Mouse (Mus musculus): ENCODE results near the gene Pxylp1. TPM values are rescaled to one million over a fixed set of nuclear protein-coding genes. Genes with fewer than 3 reads are reported as not detected.

Pxylp1 gene
- polyA plus RNA-seq, 1 experiment, result 14.5 TPM

DNA sequence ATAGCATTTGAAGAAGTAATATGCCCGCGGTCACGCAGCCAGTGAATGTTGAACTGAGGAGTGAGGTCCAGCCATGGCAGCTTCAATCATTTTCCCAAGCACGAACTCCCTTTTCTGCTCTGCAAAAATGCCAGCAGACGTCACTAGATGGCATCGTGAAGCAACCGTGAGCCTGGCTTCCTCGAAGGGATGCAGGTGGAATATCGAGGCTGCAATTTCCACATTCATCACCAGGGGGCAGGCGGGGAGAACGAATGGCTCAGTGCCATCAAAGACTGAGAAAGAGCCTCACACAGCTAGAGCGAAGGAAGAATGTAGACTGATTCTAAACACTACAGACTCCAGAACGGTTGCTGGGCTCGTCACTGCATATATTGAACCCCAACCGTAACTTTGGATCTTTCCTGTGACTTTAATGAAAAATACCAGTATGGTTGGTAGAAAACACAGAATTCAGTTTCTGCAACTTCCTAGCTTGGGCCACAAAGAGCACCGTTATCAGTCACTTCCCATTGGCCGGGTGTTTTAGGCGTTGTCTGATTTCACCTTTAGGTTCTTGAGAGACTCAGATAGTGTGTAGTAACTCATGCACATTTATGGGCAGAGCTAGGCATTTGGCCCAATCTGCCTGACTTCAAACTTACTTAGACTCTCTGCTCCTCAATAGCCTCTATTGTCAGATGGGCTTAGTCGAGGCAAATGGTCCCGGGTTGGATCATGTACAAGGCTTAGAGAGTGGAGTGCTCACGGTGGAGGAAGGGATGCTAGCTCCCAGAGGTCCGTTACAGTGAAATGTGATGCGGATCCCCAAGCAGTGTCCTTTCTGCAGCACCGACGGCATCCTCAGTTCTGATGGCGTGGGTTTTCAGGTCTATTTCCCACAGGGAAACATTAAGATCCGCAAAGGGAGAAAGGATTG lies 24.4 kb upstream of the Pxylp1 start:
- Histone ChIP-seq H3K4me3 (replicated peaks; ENCODE audit: control insufficient read depth, low read depth, low read length) (no peak overlapping the region), H3K27ac (ENCODE audit: control insufficient read depth, insufficient read depth, low read depth, low read length, poor library complexity) (no peak overlapping the region), H3K4me1 (ENCODE audit: control insufficient read depth, insufficient read depth, low read length) (no peaks in the 10 kb centered on the region)
- peak; percentile 99 for TF ChIP-seq CTCF (IDR thresholded peaks at IDR 0.05; ENCODE audit: control insufficient read depth, insufficient read depth, low read length)
- no peak for TF ChIP-seq POLR2A (IDR thresholded peaks at IDR 0.05; ENCODE audit: borderline replicate concordance, control insufficient read depth, low read depth, low read length)
- WGBS, result 29% methylated on average over 27 of the region's 27 CpGs

DNA sequence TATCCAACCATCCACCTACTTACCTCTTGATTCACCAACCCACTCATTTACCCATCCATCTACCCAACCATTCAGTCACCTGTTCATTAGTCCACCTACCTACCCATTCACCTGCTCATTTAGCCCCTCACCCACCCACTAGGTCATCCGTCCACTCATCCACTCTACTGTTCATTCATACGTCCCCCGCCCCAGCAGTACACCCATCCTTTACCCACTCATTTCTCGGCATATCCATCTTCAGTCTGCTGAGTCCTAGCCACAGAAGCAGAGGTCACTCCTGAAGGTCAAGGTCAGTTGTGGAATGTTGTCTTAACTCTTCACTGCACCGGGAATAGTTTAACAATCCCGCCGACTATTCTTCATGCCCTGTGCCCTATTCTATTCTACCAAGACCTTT lies 23.6 kb upstream of the Pxylp1 start:
- no peak for TF ChIP-seq POLR2A (IDR thresholded peaks at IDR 0.05; ENCODE audit: borderline replicate concordance, control insufficient read depth, low read depth, low read length)
- TF ChIP-seq CTCF (IDR thresholded peaks at IDR 0.05; ENCODE audit: control insufficient read depth, insufficient read depth, low read length), result no peak
- H3K4me3 ChIP-seq (replicated peaks; ENCODE audit: control insufficient read depth, low read depth, low read length), result no peak overlapping the region
- WGBS, result 69% methylated on average over 7 of the region's 7 CpGs

DNA sequence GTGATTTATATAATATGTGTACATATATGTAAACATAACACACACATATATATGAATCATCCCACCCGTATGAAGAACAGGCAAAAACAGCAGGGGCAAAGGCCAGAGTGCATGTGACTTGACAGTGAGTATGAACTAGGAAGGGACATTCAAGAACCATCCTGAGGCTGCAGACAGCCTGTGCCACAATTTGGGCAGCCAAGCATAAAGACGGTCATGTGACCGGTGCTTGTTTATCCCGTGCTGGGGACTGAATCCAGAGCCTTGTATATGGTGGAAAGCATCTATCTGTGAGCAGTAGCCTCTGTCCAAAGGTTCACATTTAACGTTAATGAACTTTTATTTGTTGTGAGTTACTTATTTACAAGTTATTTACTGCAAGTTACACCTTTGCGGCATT lies 22.4 kb upstream of the Pxylp1 start:
- Histone ChIP-seq H3K4me1 (ENCODE audit: control insufficient read depth, insufficient read depth, low read length) (no peaks in the 10 kb centered on the region), H3K27ac (ENCODE audit: control insufficient read depth, insufficient read depth, low read depth, low read length, poor library complexity) (no peak overlapping the region), H3K4me3 (replicated peaks; ENCODE audit: control insufficient read depth, low read depth, low read length) (no peak overlapping the region)
- WGBS, result 84% methylated on average over 6 of the region's 6 CpGs
- no peak for TF ChIP-seq POLR2A (IDR thresholded peaks at IDR 0.05; ENCODE audit: borderline replicate concordance, control insufficient read depth, low read depth, low read length)
- no peak for TF ChIP-seq CTCF (IDR thresholded peaks at IDR 0.05; ENCODE audit: control insufficient read depth, insufficient read depth, low read length)

More for the DNA sequence above, 23.6 kb upstream of the Pxylp1 start:
- Histone ChIP-seq H3K4me1 (ENCODE audit: control insufficient read depth, insufficient read depth, low read length) (no peaks in the 10 kb centered on the region), H3K27ac (ENCODE audit: control insufficient read depth, insufficient read depth, low read depth, low read length, poor library complexity) (no peak overlapping the region)

DNA sequence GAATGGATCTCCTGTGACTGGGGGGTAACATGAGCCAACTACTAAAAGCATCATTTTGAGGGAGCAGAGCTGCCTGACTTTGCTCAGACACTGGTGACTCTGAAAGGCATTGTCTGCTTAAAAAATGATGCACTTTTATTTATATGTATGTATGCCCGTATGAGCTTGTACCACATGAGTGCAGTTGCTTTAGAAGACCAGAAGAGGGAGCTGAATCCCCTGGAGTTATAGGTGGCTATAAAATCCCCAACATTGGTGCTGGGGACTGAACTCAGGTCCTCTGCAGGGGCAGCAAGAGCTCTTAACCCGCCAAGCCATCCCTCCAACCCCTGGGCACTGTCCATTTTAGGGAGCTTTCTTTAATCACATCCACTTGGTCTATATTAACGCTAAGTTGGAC lies 21.5 kb upstream of the Pxylp1 start:
- no peak overlapping the region for H3K27ac ChIP-seq (ENCODE audit: control insufficient read depth, insufficient read depth, low read depth, low read length, poor library complexity)
- TF ChIP-seq POLR2A (IDR thresholded peaks at IDR 0.05; ENCODE audit: borderline replicate concordance, control insufficient read depth, low read depth, low read length), result no peak
- TF ChIP-seq CTCF (IDR thresholded peaks at IDR 0.05; ENCODE audit: control insufficient read depth, insufficient read depth, low read length), result no peak
- 81% methylated on average over 3 of the region's 3 CpGs for WGBS
- H3K4me3 ChIP-seq (replicated peaks; ENCODE audit: control insufficient read depth, low read depth, low read length), result no peak overlapping the region
- no peaks in the 10 kb centered on the region for H3K4me1 ChIP-seq (ENCODE audit: control insufficient read depth, insufficient read depth, low read length)

DNA sequence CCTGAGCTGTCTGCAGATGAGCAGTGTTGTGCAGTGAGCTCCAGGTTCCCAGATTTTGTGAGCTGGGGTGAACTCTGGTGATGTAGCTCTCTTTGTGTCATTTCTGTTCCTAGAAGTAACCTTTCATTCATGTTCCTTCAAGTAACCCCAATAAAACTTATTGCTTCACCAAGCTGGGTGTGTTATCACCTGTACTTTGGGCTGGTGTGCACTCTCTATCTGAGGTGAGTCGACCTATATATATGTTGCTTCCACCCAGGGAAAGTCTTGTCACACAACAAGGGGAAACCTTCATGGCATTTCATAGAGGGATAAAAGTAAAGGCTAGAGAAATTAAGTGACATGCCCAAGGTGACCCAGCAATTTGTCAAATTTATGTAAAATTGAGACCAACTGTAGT lies 17.0 kb upstream of the Pxylp1 start:
- H3K4me3 ChIP-seq (replicated peaks; ENCODE audit: control insufficient read depth, low read depth, low read length), result no peak overlapping the region
- H3K27ac ChIP-seq (ENCODE audit: control insufficient read depth, insufficient read depth, low read depth, low read length, poor library complexity), result no peak overlapping the region
- H3K4me1 ChIP-seq (ENCODE audit: control insufficient read depth, insufficient read depth, low read length), result no peaks in the 10 kb centered on the region
- WGBS, result 95% methylated on average over 1 of the region's 1 CpGs
- no peak for TF ChIP-seq CTCF (IDR thresholded peaks at IDR 0.05; ENCODE audit: control insufficient read depth, insufficient read depth, low read length)
- no peak for TF ChIP-seq POLR2A (IDR thresholded peaks at IDR 0.05; ENCODE audit: borderline replicate concordance, control insufficient read depth, low read depth, low read length)

DNA sequence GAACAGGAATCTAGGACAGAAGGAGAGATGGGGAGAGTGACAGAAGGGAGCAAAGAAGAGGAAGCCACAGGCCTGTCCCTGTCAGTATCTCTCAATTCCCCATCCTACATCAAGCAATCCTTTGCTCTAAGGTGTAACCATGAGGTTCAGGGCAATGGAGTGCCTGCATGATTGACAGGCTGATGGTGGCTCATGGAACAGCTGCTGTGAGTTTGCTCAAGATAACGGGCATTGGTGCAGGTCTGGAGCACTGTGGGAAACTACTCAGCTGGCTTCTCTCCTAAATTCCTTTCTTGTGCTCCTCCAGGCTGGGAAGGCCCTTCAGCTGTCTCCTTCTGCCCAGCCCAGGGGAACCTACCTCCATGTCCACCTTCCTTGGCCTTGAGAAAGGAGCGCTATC lies 16.3 kb upstream of the Pxylp1 start:
- TF ChIP-seq CTCF (IDR thresholded peaks at IDR 0.05; ENCODE audit: control insufficient read depth, insufficient read depth, low read length) (no peak), POLR2A (IDR thresholded peaks at IDR 0.05; ENCODE audit: borderline replicate concordance, control insufficient read depth, low read depth, low read length) (no peak)

DNA sequence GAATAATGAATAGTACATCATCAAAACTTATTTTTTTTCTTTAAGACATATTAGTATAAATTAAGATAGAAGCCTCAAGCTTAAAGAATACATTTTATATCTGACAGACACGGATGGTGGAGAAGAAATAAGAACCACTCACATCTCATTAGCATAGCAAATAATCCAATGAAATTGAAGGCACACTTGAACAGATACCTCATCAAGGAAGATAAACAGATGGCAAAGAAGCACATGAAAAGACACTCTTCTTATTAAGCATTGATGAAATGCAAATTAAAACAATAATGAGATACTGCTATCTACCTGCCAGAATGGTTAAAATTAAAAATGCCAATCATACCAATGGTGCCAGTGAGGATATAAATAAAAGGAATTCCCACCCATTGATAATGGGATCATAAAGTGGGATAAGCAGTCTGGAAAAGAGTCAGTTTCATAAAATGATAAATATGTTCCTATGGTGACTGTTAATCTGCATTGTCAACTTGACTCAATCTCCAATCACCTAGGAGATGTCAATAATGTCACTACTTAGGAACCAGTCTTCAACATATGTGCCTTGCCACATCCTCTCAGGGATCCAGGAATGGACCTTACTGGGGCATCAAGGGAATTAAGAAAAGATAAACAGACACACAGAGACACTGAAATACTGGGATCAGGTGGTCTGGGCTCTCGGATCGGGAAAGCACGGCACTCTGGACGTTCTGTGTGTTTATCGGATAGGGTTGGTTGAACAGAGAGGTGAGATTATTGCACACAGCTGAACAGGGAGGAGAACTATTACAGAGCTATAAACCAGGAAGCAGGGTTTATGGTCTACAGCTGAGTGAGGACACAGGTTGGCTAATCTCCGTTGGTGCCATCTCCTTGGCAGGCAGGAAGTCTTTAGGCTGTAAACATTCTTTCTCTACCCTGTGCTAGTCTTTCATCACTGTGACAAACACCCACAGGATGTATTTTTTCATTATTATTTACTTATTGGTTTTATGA lies 12.2 kb upstream of the Pxylp1 start:
- TF ChIP-seq CTCF (IDR thresholded peaks at IDR 0.05; ENCODE audit: control insufficient read depth, insufficient read depth, low read length), result no peak
- no peak for TF ChIP-seq POLR2A (IDR thresholded peaks at IDR 0.05; ENCODE audit: borderline replicate concordance, control insufficient read depth, low read depth, low read length)
- WGBS, result 60% methylated on average over 7 of the region's 7 CpGs
- Histone ChIP-seq H3K27ac (ENCODE audit: control insufficient read depth, insufficient read depth, low read depth, low read length, poor library complexity) (peak overlapping the region; percentile 83), H3K4me1 (ENCODE audit: control insufficient read depth, insufficient read depth, low read length) (peaks cover 2% of the 10 kb centered on the region), H3K4me3 (replicated peaks; ENCODE audit: control insufficient read depth, low read depth, low read length) (no peak overlapping the region)

More for the DNA sequence above, 16.3 kb upstream of the Pxylp1 start:
- Histone ChIP-seq H3K4me3 (replicated peaks; ENCODE audit: control insufficient read depth, low read depth, low read length) (no peak overlapping the region), H3K27ac (ENCODE audit: control insufficient read depth, insufficient read depth, low read depth, low read length, poor library complexity) (no peak overlapping the region), H3K4me1 (ENCODE audit: control insufficient read depth, insufficient read depth, low read length) (no peaks in the 10 kb centered on the region)
- 73% methylated on average over 2 of the region's 2 CpGs for WGBS

DNA sequence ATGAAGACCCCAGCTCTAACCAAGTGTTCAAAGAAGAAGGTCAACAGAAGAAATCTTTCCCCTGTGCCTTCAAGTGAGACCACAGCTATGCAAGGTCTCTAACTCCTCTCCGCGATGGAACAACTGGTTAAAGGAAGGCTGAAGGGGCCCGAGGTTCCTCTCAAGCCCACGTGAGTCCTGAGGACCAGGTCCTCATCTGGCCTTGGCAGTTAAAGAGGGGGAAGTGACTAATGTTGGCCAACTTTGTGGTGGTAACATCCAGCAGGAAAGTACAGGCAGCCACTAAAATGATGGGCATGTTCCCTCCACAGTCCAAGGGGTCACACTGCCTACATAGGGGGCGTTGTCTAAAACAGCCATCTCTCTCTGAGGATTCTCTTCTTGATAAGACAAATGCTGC lies 7.2 kb upstream of the Pxylp1 start:
- Histone ChIP-seq H3K27ac (ENCODE audit: control insufficient read depth, insufficient read depth, low read depth, low read length, poor library complexity) (peak overlapping the region; percentile 79), H3K4me3 (replicated peaks; ENCODE audit: control insufficient read depth, low read depth, low read length) (peak overlapping the region; percentile 16), H3K4me1 (ENCODE audit: control insufficient read depth, insufficient read depth, low read length) (peaks cover 3% of the 10 kb centered on the region)
- WGBS, result 6% methylated on average over 5 of the region's 5 CpGs
- TF ChIP-seq CTCF (IDR thresholded peaks at IDR 0.05; ENCODE audit: control insufficient read depth, insufficient read depth, low read length), result no peak
- no peak for TF ChIP-seq POLR2A (IDR thresholded peaks at IDR 0.05; ENCODE audit: borderline replicate concordance, control insufficient read depth, low read depth, low read length)

Measured in bone marrow, adult 2 months (tissue).